Mouse (Mus musculus): Measurements from ENCODE around the gene Nabp1. TPM values are rescaled to one million over a fixed set of nuclear protein-coding genes. Genes with fewer than 3 reads are reported as not detected.

Nabp1 gene
- total RNA-seq (2022), result 10 to 100 TPM; 32.4 to 66.3 (median 47.5) TPM

DNA sequence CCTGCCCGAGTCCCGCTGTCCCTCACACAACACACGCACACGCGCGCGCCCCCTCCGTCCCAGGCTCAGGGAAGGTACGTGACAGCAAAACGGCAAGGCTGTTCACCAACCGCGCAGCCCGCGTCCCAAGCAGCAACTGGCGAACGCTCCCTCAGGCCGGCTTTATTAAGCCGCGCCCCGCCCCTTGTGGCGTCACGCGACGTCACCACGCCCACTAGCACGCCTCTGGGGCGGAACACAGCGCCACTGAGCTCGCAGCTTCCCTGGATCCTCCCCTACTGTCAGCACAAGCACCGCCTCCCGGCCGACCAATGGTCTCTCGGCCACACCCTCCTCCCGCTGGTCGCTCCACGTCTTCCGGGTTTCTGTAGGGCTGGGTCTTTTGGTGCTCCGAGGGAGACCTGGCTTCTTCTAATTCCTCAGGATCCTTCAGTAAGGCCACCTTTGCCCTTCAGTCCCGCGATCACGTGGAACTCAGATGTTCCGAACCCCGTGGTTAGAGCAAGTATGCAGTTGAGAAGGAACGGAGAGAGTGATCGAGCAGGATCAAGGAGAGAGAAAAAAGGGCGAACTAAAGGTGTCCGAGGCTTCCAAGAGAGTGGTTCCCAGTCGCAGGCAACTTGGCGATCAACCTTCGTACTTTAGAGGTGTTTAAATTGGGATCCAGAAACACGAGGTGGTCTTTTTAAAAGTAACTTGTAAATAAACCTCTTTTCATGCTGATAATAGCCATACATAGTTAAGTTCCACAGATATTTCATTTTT lies at the start of gene Nabp1:
Nabp1 (minus strand) TSS at position 164 of the 765 bp plus-strand sequence.
- DNase-seq (ENCODE audit: low spot score), result peak; percentile 99

DNA sequence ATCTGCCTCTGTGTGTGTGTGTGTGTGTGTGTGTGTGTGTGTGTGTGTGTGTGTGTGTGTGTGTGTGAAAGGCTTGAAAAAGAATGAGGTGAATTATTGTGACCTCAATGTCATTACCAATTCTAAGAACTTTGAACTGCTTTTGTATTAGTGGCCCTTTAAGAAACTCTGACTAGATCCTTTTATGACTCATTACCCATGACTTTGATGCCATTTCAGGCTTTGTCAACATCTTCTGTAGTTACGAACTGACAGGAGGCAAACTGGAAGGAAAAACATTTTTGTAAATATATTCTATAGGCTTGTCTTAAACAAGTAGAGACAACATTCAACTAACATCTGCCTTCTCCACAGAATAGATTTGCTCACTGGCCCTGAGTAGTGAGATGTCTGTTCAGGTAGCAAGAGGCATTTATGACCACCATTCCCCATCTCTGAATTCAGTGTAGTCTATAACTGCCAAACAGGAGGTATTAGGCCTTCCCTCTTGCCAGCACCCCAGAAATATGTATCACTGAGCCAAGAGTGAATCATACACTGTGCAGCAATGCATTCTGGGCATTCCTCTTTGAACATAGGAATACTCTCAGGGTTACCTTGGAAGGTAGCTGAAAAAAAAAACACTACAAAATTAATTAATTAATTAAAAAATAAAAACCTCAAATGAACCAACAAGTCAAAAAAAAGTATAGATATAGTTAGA lies 47.5 kb upstream of the Nabp1 start:
- DNase-seq (ENCODE audit: low spot score), result no peak

DNA sequence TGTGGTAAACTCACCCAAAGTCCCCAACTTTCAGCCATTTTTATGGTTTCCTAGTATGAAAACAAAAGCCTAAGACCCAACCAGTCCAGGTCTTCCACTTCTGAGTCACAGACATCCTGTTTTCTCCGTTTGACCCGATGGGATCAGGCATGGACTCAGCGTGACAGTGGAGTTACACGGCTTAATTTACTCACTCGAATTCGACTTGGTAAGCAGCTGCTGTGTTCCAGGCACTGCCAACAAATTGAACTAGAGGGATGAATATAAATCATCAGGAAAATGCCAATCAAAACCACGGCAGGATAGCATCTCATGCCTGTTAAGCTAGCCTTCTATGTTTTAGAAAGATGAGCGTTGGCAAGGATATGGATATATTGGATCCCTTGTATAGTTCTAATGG lies 43.4 kb upstream of the Nabp1 start:
- DNase-seq (ENCODE audit: low spot score), result no peak

DNA sequence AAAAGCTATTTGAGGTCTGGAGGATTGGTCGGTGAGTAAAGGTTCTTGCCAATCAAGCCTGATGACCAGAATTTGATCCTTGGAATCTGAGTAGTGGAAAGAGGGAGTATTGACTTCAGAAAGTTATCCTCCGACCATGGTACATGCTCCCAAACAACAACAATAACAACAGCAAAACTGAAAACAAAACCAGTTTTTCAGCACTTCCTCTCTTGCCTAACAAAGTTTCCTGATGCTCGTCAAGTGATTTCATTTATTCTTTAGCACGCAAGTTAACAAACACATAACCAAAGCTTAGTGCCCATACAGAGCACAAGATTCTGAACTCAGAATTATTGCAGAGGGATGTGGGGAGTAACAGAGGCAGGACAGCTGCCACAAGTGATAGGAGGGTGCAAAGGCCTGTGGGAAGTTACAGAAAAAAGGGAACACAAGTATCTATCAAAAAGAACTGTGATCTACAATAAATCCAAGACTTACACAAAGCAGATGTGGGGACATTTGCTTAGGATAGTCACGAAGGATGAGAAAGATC lies 42.1 kb upstream of the Nabp1 start:
- no peak for DNase-seq (ENCODE audit: low spot score)

DNA sequence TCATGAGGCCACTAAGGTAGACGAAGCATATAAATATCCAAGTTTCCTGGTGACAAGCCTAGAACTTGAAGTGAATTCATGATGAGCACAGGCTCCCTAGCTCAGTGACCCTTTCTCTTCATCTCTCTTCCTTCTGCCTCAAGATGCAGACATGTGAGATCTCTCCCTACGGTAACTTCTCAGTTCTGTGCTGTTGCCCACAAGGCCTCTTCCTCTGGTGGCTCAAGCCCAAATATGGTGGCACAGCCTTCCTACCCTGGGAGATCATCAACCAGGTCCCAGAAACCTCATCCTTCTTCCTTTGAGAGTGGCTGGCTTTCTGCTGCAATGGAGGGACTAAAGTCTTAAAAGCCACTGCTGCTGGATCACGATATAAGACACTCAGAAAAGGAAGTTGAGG lies 40.9 kb upstream of the Nabp1 start:
- no peak for DNase-seq (ENCODE audit: low spot score)

DNA sequence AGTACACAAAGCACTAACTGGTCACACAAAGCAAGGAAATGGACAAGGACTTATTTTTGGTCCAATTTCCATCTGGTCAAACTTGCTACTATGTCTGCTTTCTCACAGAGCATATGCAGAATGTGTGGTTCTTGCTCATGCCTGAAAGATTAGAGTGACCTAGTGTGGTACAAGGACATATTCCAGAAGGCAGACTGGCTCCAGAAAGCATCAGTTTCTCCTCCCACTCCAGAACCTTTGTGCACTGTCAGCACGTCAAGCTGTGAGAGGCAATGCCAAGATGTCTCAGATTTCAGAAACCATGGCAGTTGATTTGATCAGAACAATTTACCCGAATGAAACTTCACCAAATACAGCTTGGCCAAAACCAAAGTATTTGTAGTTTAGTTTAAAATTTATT lies 37.4 kb upstream of the Nabp1 start:
- DNase-seq (ENCODE audit: low spot score), result no peak

DNA sequence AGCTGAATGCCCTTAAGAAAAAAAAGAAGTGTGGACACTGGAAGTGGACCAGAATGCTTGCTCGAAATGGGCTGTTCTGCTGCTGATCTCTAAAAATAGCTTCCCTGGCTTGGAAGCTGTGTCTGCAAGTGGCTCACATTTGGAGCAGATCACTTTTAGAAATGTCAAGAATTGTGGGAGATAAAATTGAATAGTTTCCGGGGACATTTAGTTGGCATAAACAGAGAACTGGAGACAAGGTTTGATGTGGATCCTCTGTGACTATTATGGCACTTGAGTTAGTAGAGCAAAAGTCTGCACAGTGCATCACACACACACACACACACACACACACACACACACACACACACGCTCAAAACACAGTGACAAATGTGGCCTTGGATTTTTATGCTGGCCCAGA lies 36.8 kb upstream of the Nabp1 start:
- peak; percentile 58 for DNase-seq (ENCODE audit: low spot score)

DNA sequence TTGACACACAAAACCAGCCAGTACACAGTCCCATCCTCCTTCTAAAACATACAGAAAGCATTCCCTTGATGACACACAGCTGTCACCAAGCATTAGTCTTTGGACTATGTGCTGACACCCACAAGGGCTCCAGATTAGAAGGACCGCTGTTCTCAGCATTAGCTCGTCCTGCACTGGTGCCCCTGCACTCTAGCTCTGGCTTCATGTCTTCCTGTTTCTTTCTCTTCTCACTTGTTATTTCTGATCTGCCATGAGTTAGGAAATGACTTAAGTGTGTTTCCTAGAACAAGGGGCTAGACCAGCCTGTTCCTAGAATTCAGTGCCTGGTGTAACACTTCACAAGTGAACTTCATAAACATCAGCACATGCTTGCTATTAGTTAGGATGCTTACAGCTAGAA lies 36.2 kb upstream of the Nabp1 start:
- no peak for DNase-seq (ENCODE audit: low spot score)

DNA sequence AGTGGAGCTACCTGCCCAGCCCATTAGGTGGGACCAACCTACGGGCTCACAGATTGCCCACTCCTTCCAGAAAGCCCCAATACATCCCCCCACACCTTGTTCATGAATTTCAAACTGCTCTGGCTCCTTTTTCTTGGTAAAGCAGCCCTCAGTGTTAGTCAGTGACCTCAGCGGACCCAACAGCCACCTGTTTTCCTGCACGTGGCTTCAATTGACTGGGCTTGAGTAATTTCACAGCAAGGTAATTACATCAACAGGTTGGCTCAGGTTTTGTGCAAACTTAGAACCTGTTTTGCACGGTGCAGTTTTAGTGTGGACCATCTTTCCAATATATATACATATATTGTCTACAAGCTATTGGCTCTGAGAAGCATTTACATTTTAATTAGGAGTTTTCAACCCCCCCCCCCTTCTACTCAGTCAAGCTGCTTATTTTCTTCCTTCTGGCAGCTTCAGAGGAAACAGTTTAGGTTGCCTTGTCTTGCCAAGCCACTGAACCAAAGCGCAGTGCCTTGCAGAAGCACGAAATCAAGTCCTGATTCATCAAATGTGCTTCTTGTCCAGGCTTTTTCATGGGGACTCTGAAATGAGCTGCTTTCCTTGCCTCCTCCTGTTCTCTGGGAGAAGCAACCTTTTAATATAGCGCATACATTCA lies 35.0 kb upstream of the Nabp1 start:
- no peak for DNase-seq (ENCODE audit: low spot score)

DNA sequence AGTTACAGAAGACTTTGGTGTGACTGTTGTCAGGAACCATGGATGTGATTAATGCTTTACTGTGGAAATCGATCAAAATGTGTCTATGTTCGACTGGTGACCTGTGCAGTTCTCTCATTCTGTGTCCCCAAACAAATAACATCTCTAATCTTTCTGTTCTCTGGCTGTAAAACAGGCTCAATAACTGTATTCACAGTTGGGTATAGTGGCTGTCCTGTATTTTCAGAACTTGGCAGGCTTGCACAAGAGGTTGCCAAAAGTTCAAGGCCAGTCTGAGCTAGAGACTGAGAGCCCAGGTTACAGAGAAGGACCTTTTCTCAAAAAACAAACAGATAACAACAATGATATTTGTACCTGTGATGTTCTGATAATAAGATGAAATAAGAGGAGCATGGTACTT lies 34.1 kb upstream of the Nabp1 start:
- no peak for DNase-seq (ENCODE audit: low spot score)

DNA sequence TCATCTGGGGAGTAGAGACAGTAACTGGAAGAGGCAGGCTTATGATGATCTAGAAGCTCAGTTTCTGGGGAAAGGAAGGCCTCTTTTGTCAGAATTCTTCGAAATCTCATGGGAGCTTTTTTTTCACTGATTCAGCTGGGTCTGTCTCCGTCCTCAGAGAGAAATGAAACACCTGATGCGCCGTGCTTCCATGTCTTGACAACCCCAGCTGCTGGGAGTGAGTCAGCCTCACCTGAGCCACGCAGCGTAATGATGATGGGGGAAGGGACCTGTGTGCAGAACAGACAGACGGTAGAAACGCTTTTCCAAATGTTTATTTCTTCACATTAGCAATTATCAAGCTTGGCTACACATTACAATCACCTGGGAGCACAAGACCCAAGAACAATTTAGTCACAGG lies 31.6 kb upstream of the Nabp1 start:
- DNase-seq (ENCODE audit: low spot score), result no peak

DNA sequence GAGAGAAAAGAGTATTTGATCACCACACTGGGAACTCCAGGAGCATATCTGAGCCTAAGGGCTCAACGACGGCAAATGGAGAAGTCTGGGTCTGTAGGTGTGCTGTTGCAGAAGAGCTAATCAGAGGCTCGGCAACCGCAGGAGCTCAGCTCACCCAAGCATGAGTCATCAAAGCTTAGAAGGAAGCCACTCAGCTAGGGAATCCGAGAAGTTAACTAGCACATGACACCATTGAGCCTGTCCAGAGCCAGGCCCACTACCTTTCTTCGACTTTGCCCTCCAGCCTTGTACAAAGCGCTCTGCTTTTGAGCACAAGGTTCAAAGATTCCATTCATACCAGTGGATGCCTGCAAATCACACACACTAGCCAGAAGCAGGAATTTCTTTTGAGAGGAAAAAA lies 30.9 kb upstream of the Nabp1 start:
- DNase-seq (ENCODE audit: low spot score), result no peak

DNA sequence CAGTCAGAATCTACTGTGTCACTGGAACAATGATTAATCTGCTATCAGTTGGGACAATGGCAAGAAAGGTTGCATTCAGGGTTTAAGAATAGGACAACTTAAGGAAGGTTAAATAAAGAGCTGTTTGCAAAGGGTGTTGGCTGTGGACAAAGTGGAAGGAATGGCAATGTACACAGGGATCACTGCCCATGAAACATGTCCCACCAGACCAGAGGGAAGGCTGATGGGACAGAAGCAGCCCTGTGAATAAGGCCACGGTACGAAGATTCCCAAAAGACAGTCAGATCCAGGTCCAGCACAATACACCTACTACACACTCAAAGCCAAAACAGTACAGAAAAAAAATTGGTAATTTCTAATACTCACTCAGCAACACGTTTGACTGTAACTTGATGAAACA lies 30.3 kb upstream of the Nabp1 start:
- DNase-seq (ENCODE audit: low spot score), result no peak

DNA sequence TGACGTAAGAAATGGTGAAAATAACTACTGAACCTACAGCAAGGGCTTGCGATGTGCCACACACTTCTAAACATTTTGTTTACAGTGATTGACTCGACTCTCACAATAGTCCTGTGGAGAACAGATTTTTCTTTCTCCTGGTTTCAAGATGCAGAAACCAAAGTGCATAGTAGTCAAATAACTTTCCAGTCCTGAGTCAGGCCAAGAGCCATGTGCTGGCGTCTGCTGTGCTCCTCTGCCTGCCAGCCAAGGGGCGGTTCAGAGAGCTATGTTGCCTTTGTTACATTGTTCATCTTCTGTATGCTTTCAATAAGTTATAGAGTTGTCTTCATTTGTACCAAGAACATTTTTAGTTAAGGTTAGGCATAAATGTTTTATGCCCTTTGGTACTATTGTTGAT lies 29.2 kb upstream of the Nabp1 start:
- DNase-seq (ENCODE audit: low spot score), result no peak

DNA sequence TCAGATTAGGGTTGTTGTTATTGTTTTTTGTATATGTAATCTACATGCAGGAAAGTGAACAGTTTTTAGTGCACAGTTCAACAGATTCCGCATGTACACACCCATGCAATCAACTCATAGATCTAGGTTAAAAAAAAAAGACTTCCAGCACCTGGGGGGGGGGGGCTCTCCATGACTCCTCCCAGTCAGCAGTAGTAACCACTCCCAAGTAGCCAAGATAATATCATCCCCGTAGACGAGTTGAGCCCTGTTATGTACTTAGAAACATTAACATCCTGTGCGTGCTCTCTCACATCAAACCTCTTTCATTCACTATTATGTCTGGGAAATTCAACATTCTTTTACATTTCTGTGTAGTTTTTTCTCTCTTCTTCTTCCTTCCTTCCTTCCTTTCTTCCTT lies 28.0 kb upstream of the Nabp1 start:
- DNase-seq (ENCODE audit: low spot score), result no peak

DNA sequence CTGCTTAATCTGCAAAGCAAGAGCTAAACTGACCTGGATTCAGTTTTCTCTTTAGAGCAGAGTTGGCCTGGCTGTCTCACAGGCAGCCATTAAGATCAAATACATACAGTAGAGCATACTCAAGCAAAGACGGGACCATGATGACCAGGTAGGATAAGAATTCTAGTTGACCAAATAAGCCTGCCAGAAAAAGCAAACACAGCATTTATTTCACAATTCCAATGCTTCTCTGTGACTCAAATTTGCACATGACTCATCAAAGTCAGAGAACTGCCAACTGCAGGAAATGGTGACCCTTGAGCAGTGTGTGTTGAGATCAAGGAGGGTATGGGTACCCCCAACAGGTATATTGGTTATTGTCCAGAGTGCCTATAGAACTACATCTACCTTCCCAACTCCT lies 27.4 kb upstream of the Nabp1 start:
- DNase-seq (ENCODE audit: low spot score), result no peak

DNA sequence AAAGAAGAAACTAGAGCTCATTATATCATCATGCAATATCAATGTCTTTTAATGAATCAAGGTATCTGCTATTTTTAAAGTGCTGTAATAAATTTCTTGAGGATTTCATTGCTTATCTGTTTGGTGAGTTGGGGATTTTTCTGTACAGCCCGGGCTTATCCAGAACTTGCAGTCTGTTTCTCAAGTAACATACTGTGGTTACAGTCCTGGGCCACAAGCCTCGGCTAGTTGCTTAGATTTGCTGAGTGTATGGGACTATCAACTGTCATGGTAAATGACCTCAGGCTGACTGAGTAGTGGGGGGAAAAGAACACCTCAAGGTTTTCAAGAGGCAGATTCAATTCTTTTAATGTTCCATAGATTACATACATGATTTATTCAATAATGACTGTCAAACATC lies 24.8 kb upstream of the Nabp1 start:
- DNase-seq (ENCODE audit: low spot score), result no peak

DNA sequence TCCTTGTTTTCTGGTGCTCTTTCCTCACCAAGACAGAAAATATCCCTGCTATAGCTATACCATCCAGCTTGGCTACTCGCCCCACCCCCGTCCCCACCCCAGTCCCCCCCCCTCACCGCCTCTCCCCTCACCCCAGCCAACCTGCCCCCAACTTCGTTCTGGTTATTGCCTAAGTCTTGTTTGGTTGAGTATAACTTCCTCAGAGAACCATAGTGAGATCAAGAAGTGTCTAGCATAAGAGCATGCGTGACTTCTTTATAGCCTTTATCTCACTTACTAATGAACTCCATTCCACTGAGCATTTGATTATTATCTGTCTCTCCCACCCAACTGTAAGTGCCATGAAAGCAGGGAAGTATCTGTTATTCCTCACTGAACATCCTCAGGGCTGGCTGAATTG lies 24.1 kb upstream of the Nabp1 start:
- no peak for DNase-seq (ENCODE audit: low spot score)

DNA sequence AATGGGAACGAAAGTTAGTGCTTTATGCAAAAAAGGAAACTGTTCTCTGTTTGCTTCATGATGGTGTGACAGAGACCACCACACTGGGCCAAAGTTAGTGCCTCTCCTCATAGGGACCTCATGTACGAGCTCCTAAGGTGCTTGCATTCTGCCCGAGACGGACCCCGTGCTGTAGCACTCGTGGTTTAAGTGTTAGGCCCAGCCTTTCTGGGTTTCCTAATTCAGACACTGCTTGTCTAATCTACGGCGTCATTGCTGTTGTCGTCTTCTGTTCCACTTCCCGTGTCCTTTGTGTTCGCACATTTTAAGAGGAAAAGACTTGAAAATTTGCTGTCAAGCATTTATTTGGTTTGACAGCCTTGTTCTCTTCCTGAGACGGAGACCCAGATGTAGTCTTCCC lies 23.0 kb upstream of the Nabp1 start:
- DNase-seq (ENCODE audit: low spot score), result no peak

DNA sequence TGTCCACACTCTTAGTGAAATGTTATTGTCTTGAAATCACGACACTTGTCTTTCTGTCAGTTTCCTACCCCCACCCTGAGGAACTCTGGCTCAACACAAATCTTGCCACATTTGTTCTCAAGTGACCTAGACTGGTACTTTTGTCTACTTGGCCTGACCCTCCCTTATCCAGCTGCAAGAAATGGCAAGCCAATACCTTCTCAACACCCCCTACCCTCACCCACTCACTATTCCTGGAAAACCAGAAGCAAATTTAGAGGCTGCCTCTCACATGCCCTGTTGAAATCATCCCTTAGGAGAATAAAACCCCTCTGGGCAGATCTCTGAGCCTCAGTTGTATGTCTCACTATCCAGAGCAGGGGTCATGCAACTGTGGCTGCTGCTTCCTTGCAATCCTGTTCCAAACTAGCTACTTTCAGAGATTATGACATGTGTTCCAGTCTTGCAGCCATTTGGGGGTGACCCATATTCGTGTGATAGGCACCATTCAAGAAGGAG lies 20.4 kb upstream of the Nabp1 start:
- DNase-seq (ENCODE audit: low spot score), result no peak

DNA sequence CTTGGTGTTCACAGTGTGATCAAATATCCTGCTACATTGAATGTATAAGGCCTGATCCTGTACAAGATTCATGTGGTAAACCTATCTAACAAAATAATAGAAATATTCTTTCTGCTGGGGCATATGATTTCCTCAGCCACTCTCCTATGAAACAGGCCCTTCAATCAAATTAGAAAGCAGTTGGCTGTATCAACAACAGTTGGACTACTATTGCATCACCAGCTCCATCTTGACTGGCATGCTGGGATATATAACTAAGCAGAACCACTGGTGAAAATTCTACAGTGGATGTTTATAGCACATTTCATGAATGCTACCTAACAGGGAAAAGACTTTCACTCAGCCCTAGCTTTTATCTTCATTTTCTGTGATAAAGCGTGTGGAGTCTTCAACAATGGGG lies 17.9 kb upstream of the Nabp1 start:
- DNase-seq (ENCODE audit: low spot score), result no peak

DNA sequence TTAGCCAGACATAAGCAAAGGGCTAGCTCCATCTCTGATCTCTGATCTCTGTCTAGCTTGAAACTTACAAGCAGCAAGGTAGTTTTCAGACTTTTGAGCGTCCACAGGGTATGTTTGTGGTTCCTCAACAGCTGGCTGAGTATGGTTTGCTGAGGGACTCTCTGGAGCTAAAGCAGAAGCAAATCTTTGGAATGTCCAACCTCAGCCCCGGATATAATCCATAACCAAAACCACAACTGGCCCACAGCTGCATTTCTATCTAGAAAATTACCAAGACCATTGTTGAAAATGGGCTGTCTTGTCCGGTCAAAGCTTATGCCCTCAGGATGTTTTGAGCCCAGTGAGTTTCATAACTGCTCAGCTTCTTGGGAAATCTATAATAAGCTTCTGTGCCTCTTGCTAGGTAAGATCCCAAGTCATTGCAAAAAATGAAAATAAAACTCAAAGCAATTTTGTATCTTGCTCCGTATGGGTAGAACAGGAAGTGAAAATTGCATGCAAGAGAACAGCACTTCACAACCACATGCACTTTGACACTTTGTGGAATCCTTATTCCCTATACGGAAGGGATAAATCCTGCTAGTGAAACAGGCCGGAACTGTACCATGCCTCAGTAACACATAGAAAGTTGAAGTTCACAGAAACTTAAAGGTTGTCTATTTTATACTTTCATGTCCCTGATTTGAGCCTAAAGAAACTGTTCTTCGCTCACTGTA lies 15.5 kb upstream of the Nabp1 start:
- DNase-seq (ENCODE audit: low spot score), result no peak

Measured in heart, adult 8-10 months (tissue).